Mouse (Mus musculus): ENCODE results near the gene Gnl1.

- TF ChIP-seq ZMIZ1 (IDR thresholded peaks at IDR 0.05; ENCODE audit: low read depth, low read length) (no peak), EP300 (IDR thresholded peaks at IDR 0.05; ENCODE audit: low read length) (no peak), POLR2A (IDR thresholded peaks at IDR 0.05; ENCODE audit: low read depth, low read length) (no peak), CTCF (conservative IDR thresholded peaks at IDR 0.05 in 1 of 2, IDR thresholded peaks at IDR 0.05 in 1 of 2; ENCODE audit: low read depth in 2 of 2, low read length in 2 of 2) (no peak), NRF1 (IDR thresholded peaks at IDR 0.05; ENCODE audit: low read depth, low read length) (no peak)
These were observed 39.9 kb downstream of the Gnl1 start for GRCm38 (mm10) chr17:36019519-36019918.
